In genomic region chr3:141931372-141932092, GRCm38 (mm10) we compare ENCODE assay signal across 8 mouse cellular contexts.
A peak's percentile ranks its signal among the peaks of the same experiment; 100 is the strongest.
DNase-seq lines count a peak whose midpoint lies in the region; ATAC-seq lines count a peak whose summit lies in the region.

No protein-coding gene starts in this region.

- peaks cover 32% of the 10 kb centered on the region for H3K4me1 ChIP-seq in kidney, embryonic 15.5 days
- peaks cover 19% of the 10 kb centered on the region for H3K4me1 ChIP-seq in forebrain, embryonic 11.5 days (replicated peaks; ENCODE audit: control insufficient read depth, insufficient read depth, low read length)
- H3K4me1 ChIP-seq in midbrain, embryonic 16.5 days (ENCODE audit: control insufficient read depth, insufficient read depth, low read length) = peaks cover 14% of the 10 kb centered on the region; the same call in 1 of the 2 replicates

- H3K36me3 ChIP-seq in kidney, embryonic 15.5 days = no peaks in the 10 kb centered on the region
- H3K36me3 ChIP-seq in forebrain, embryonic 11.5 days (ENCODE audit: control insufficient read depth, insufficient read depth, low read length) = no peaks in the 10 kb centered on the region
- H3K36me3 ChIP-seq in midbrain, embryonic 16.5 days (ENCODE audit: control insufficient read depth, insufficient read depth, low read length) = no peaks in the 10 kb centered on the region

- H3K9ac ChIP-seq in kidney, embryonic 15.5 days = 0 out of 2 replicates have a peak overlapping the region, but pooled peaks have one; percentile 3
- H3K9ac ChIP-seq in forebrain, embryonic 11.5 days (ENCODE audit: low read length) = peak overlapping the region; percentile 27
- H3K9ac ChIP-seq in midbrain, embryonic 16.5 days (ENCODE audit: low read depth, low read length) = peak overlapping the region; percentile 17

- H3K27ac ChIP-seq in kidney, embryonic 15.5 days = peak overlapping the region; percentile 62
- H3K27ac ChIP-seq in forebrain, embryonic 11.5 days (ENCODE audit: low read depth, low read length) = peak overlapping the region; percentile 37
- H3K27ac ChIP-seq in midbrain, embryonic 16.5 days (ENCODE audit: low read length) = peak overlapping the region; percentile 58; the same call in 1 of the 2 replicates

- H3K4me3 ChIP-seq in kidney, embryonic 15.5 days (replicated peaks) = peak overlapping the region; percentile 26
- peak overlapping the region; percentile 9; the same call in 1 of the 2 replicates for H3K4me3 ChIP-seq in forebrain, embryonic 11.5 days (ENCODE audit: low read depth, low read length)
- peak overlapping the region; percentile 16 for H3K4me3 ChIP-seq in midbrain, embryonic 16.5 days (ENCODE audit: low read depth, low read length)

- no peaks in the 10 kb centered on the region for H3K9me3 ChIP-seq in kidney, embryonic 15.5 days (replicated peaks)
- no peaks in the 10 kb centered on the region for H3K9me3 ChIP-seq in forebrain, embryonic 11.5 days (ENCODE audit: control insufficient read depth, low read length)
- H3K9me3 ChIP-seq in midbrain, embryonic 16.5 days (replicated peaks; ENCODE audit: control insufficient read depth, low read length, poor library complexity, severe bottlenecking) = no peaks in the 10 kb centered on the region

- WGBS in kidney, embryonic 15.5 days = 8% methylated on average over 10 of the region's 10 CpGs
- WGBS in forebrain, embryonic 11.5 days = 1% methylated on average over 10 of the region's 10 CpGs
- 3% methylated on average over 10 of the region's 10 CpGs for WGBS in midbrain, embryonic 16.5 days

- intact Hi-C loops in left cerebral cortex, postnatal 4 days (cut with DNase I) = no loop called here

- H3K27me3 ChIP-seq in kidney, embryonic 15.5 days = no peaks in the 10 kb centered on the region
- H3K27me3 ChIP-seq in forebrain, embryonic 11.5 days (ENCODE audit: control insufficient read depth, insufficient read depth, low read length) = no peaks in the 10 kb centered on the region
- H3K27me3 ChIP-seq in midbrain, embryonic 16.5 days (ENCODE audit: control insufficient read depth, insufficient read depth, low read depth, low read length) = no peaks in the 10 kb centered on the region

- DNase-seq in kidney, postnatal 25 days = no peak
- DNase-seq in brain, adult 2 months (ENCODE audit: low read depth, low spot score) = peak; percentile 32
- DNase-seq in forebrain, embryonic 11.5 days (ENCODE audit: low spot score) = peak; percentile 66
- DNase-seq in left cerebral cortex, postnatal 4 days = peak; percentile 58
- DNase-seq in spleen, adult 18-20 months = no peak
- DNase-seq in adrenal gland, postnatal 36 days = no peak

- H3K4me2 ChIP-seq in kidney, embryonic 15.5 days = peak overlapping the region; percentile 51
- peak overlapping the region; percentile 37 for H3K4me2 ChIP-seq in forebrain, embryonic 11.5 days (ENCODE audit: low read depth, low read length, severe bottlenecking)
- peak overlapping the region; percentile 35 for H3K4me2 ChIP-seq in midbrain, embryonic 16.5 days (ENCODE audit: low read length)

- ATAC-seq in kidney, embryonic 15.5 days (replicated peaks; ENCODE audit: low FRiP score) = peak; percentile 75
- ATAC-seq in forebrain, embryonic 11.5 days (replicated peaks; ENCODE audit: low FRiP score) = peak; percentile 71
- peak; percentile 55 for ATAC-seq in midbrain, embryonic 16.5 days

Comparison
In these comparisons a context has a peak if more than half of its experiments do, and no peak if none do; other contexts are left out.
1. DNase-seq: peak in brain, adult 2 months (single experiment), forebrain, embryonic 11.5 days (single experiment) and left cerebral cortex, postnatal 4 days (single experiment); none in kidney, postnatal 25 days (0 of 2), spleen, adult 18-20 months (0 of 2) and adrenal gland, postnatal 36 days (0 of 2).
2. Peak in every context shown above with its lines, with median percentiles within 50 percentile points of each other: ATAC-seq, H3K27ac ChIP-seq, H3K4me2 ChIP-seq, H3K4me3 ChIP-seq and H3K9ac ChIP-seq.